Comparison of ENCODE assay signal across 8 mouse cellular contexts in the genomic region with DNA sequence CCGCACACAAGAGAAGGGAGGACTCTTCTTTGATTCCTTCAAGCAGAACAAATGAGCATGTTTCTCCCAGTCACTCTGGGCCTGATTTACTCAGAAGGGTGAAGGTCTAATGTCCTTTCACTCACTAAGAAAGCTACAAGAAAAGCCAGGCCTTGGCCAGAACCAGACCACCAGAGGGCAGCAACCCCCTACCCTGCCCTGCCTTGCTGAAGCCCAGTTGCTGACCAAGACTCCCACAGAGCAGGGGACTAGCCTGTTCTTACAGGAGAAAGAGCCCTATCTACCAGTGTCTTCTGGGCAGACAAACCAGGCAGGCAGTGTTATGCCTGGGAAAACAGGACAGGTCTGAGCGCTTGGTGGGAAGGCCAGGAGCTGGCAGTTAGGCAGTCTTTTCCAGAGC. TPM values are rescaled to one million over a fixed set of nuclear protein-coding genes. Genes with fewer than 3 reads are reported as not detected.
DNase-seq lines count a peak whose midpoint lies in the region; ATAC-seq and TF ChIP-seq lines count a peak whose summit lies in the region.

No protein-coding gene starts in this region.

- DNase-seq in thymus, adult 2 months, result peak; percentile 36
- DNase-seq in thymus, postnatal 10 days (ENCODE audit: low spot score in 2 of 2), result no peak
- peak; percentile 81 for DNase-seq in gastrocnemius, postnatal 14 days
- peak; percentile 94 for DNase-seq in kidney, postnatal 0 days (ENCODE audit: low spot score)
- peak; percentile 88 for DNase-seq in testis, postnatal 10 days (ENCODE audit: low spot score)
- DNase-seq in left cerebral cortex, adult 18-20 months (ENCODE audit: low spot score in 2 of 2), result no peak

- intact Hi-C loops in gastrocnemius, postnatal 14 days (cut with DNase I; ENCODE audit: low total_unique reads), result no loop called here

- peak; percentile 80 for ATAC-seq in kidney, postnatal 0 days (replicated peaks; ENCODE audit: low FRiP score, low read depth)
- peak; percentile 70 for ATAC-seq in megakaryocyte progenitor cell, adult 5-6 weeks (replicated peaks; ENCODE audit: poor library complexity)

- H3K36me3 ChIP-seq in thymus, adult 2 months (ENCODE audit: control insufficient read depth, insufficient read depth, low read length), result no peaks in the 10 kb centered on the region
- 0 out of 2 replicates have a peak, but pooled peaks cover 3% of the 10 kb centered on the region for H3K36me3 ChIP-seq in kidney, postnatal 0 days (ENCODE audit: insufficient read depth, low read length)

- H3K27me3 ChIP-seq in thymus, adult 2 months (ENCODE audit: control insufficient read depth, insufficient read depth, low read length), result no peaks in the 10 kb centered on the region
- no peaks in the 10 kb centered on the region for H3K27me3 ChIP-seq in kidney, postnatal 0 days (ENCODE audit: insufficient read depth, low read length)

- peak; percentile 35; the same call in 1 of the 2 replicates for TF ChIP-seq CTCF in thymus, adult 2 months (IDR thresholded peaks at IDR 0.05; ENCODE audit: borderline replicate concordance, control insufficient read depth, extremely low read depth, insufficient read depth, low read length, poor library complexity)
- TF ChIP-seq CTCF in bone marrow macrophage, adult 2 months (IDR thresholded peaks at IDR 0.05; ENCODE audit: low read depth, low read length), result peak; percentile 38; the same call in 1 of the 2 replicates
- TF ChIP-seq CTCF in kidney, postnatal 0 days (IDR thresholded peaks at IDR 0.05; ENCODE audit: low read depth), result peak; percentile 94

- no peak overlapping the region for H3K4me2 ChIP-seq in kidney, postnatal 0 days (ENCODE audit: low read length)

- WGBS in thymus, adult 2 months, result 89% methylated on average over 2 of the region's 2 CpGs
- 22% methylated on average over 2 of the region's 2 CpGs for WGBS in kidney, postnatal 0 days

- H3K4me1 ChIP-seq in thymus, adult 2 months (replicated peaks; ENCODE audit: control insufficient read depth, insufficient read depth, low read length), result no peaks in the 10 kb centered on the region
- H3K4me1 ChIP-seq in bone marrow macrophage, adult 2 months (ENCODE audit: control insufficient read depth, insufficient read depth, low read length), result no peaks in the 10 kb centered on the region
- H3K4me1 ChIP-seq in kidney, postnatal 0 days (replicated peaks; ENCODE audit: insufficient read depth, low read length), result no peaks in the 10 kb centered on the region

- no peaks in the 10 kb centered on the region for H3K9me3 ChIP-seq in kidney, postnatal 0 days (replicated peaks; ENCODE audit: low read length)

- H3K4me3 ChIP-seq in thymus, adult 2 months (ENCODE audit: control insufficient read depth, insufficient read depth, low read length), result no peak overlapping the region
- no peak overlapping the region for H3K4me3 ChIP-seq in bone marrow macrophage, adult 2 months (ENCODE audit: insufficient read depth, low read length)
- H3K4me3 ChIP-seq in kidney, postnatal 0 days (replicated peaks; ENCODE audit: low read depth, low read length), result no peak overlapping the region

- no peak for TF ChIP-seq POLR2A in thymus, adult 2 months (IDR thresholded peaks at IDR 0.05; ENCODE audit: control insufficient read depth, extremely low read depth, insufficient read depth, low read length, poor library complexity)
- TF ChIP-seq POLR2A in bone marrow macrophage, adult 2 months (IDR thresholded peaks at IDR 0.05; ENCODE audit: borderline replicate concordance, low read depth, low read length), result no peak

- no peak overlapping the region for H3K9ac ChIP-seq in kidney, postnatal 0 days (ENCODE audit: low read depth, low read length)

- H3K27ac ChIP-seq in thymus, adult 2 months (ENCODE audit: control insufficient read depth, insufficient read depth, low read length), result no peak overlapping the region
- H3K27ac ChIP-seq in bone marrow macrophage, adult 2 months (ENCODE audit: insufficient read depth, low read depth, low read length), result no peak overlapping the region
- H3K27ac ChIP-seq in kidney, postnatal 0 days, result no peak overlapping the region

RNA-seq across cellular contexts. Expression of a gene that starts 12.3 kb away (rescaled TPM):
- 22.3 and 23.5 TPM in 2 replicates for polyA plus RNA-seq in thymus, adult 2 months (2012; rRNA removed)
- 16.0 and 16.3 TPM in 2 replicates for polyA plus RNA-seq in bone marrow macrophage, adult 2 months (2012; ENCODE audit: insufficient read depth, insufficient read length, missing spikeins)
- total RNA-seq in gastrocnemius, postnatal 14 days (2021), result 10 to 100 TPM; 10.1 to 11.2 TPM
- 28.0 and 30.5 TPM in 2 replicates for polyA plus RNA-seq in kidney, postnatal 0 days (2015; fragmentation: Nextera tagmentation; extraction: Ambion mirVana)
- total RNA-seq in megakaryocyte progenitor cell, adult 5-6 weeks (2015), result 4.8 and 5.7 TPM in 2 replicates
- 2.7 and 5.0 TPM in 2 replicates for total RNA-seq in megakaryocyte progenitor cell, adult 5-6 weeks (2017)
- 10 to 100 TPM; 41.8 to 42.5 TPM for total RNA-seq in left cerebral cortex, adult 18-20 months (2021)

RNA-seq across cellular contexts. Expression of a gene that starts 13.1 kb away (rescaled TPM):
- 14.6 and 27.8 TPM in 2 replicates for polyA plus RNA-seq in thymus, adult 2 months (2012; rRNA removed)
- polyA plus RNA-seq in bone marrow macrophage, adult 2 months (2012; ENCODE audit: insufficient read depth, insufficient read length, missing spikeins), result 1.2 and 1.6 TPM in 2 replicates
- total RNA-seq in gastrocnemius, postnatal 14 days (2021), result 100 to 1,000 TPM; 191 to 254 TPM
- polyA plus RNA-seq in kidney, postnatal 0 days (2015; fragmentation: Nextera tagmentation; extraction: Ambion mirVana), result 15.6 and 19.4 TPM in 2 replicates
- total RNA-seq in megakaryocyte progenitor cell, adult 5-6 weeks (2015), result 0.27 TPM in 1 of 2 replicates, not detected in the other
- total RNA-seq in megakaryocyte progenitor cell, adult 5-6 weeks (2017), result 0.57 and 2.4 TPM in 2 replicates
- 10 to 100 TPM; 47.0 to 48.3 TPM for total RNA-seq in left cerebral cortex, adult 18-20 months (2021)

RNA-seq across cellular contexts. Expression of a gene that starts 34.2 kb away (rescaled TPM):
- 0.46 and 0.90 TPM in 2 replicates for polyA plus RNA-seq in thymus, adult 2 months (2012; rRNA removed)
- polyA plus RNA-seq in bone marrow macrophage, adult 2 months (2012; ENCODE audit: insufficient read depth, insufficient read length, missing spikeins), result not detected in 2 replicates
- total RNA-seq in gastrocnemius, postnatal 14 days (2021), result 1 to 10 TPM; 1.9 to 2.1 TPM
- polyA plus RNA-seq in kidney, postnatal 0 days (2015; fragmentation: Nextera tagmentation; extraction: Ambion mirVana), result 42.4 and 44.8 TPM in 2 replicates
- total RNA-seq in megakaryocyte progenitor cell, adult 5-6 weeks (2015), result 0.10 and 0.12 TPM in 2 replicates
- total RNA-seq in megakaryocyte progenitor cell, adult 5-6 weeks (2017), result not detected in 2 replicates
- not detected for total RNA-seq in left cerebral cortex, adult 18-20 months (2021)

Comparison
In these comparisons a context has a peak if more than half of its experiments do, and no peak if none do; other contexts are left out.
1. DNase-seq: peak in thymus, adult 2 months (single experiment), gastrocnemius, postnatal 14 days (single experiment), kidney, postnatal 0 days (single experiment) and testis, postnatal 10 days (single experiment); none in thymus, postnatal 10 days (0 of 2) and left cerebral cortex, adult 18-20 months (0 of 2).
2. CTCF ChIP-seq: peak in every context shown above with its lines; median percentile 94 in kidney, postnatal 0 days; 38 in bone marrow macrophage, adult 2 months; 35 in thymus, adult 2 months.
3. RNA of a gene that starts 13.1 kb away (total RNA-seq): 191 to 254 TPM in gastrocnemius, postnatal 14 days and 47.0 to 48.3 TPM in left cerebral cortex, adult 18-20 months; 0.27 to 2.4 TPM in megakaryocyte progenitor cell, adult 5-6 weeks; every median in the first group is over 10 times any median in the second.